Mouse (Mus musculus) neural tube, embryonic 12.5 days (tissue): Measurements from ENCODE around the gene 2010003K11Rik. TPM values are rescaled to one million over a fixed set of nuclear protein-coding genes. Genes with fewer than 3 reads are reported as not detected.

Experiments
- ATAC-seq: fragments of 200-750 bp; cut with Nextera tagmentation; 2 replicates; pipeline ENCODE4 v1.8.0; 2017; ENCODE audit warnings: low read depth, mild to moderate bottlenecking, moderate TSS enrichment, moderate library complexity; ENCODE audit not compliant: low FRiP score
- H3K27ac ChIP-seq: fragments of 300-500 bp; sonication (generic); 2 replicates; pipeline ENCODE4 v1.5.1; 2016
- H3K27me3 ChIP-seq: fragments of 300-500 bp; sonication (generic); replicated peaks from 2 replicates; pipeline ENCODE4 v1.6.1; 2016; ENCODE audit warnings: mild to moderate bottlenecking
- H3K36me3 ChIP-seq: fragments of 300-500 bp; sonication (generic); 2 replicates; pipeline ENCODE4 v1.6.1; 2016; ENCODE audit warnings: mild to moderate bottlenecking
- H3K4me1 ChIP-seq: fragments of 300-500 bp; sonication (generic); 2 replicates; pipeline ENCODE4 v1.6.1; 2016
- H3K4me2 ChIP-seq: fragments of 300-500 bp; sonication (generic); replicated peaks from 2 replicates; pipeline ENCODE4 v1.6.1; 2016; ENCODE audit warnings: mild to moderate bottlenecking
- H3K4me3 ChIP-seq: fragments of 300-500 bp; sonication (generic); 2 replicates; pipeline ENCODE4 v1.5.1; 2016
- H3K9ac ChIP-seq: fragments of 300-500 bp; sonication (generic); 2 replicates; pipeline ENCODE4 v1.6.1; 2016; ENCODE audit warnings: mild to moderate bottlenecking
- H3K9me3 ChIP-seq: fragments of 300-500 bp; sonication (generic); 2 replicates; pipeline ENCODE4 v1.6.1; 2016; ENCODE audit warnings: mild to moderate bottlenecking
- WGBS: fragments of 180-500 bp; shearing (Covaris S2); methylation state at CpG from one replicate; pipeline ENCODE4 v1.1.7; 2016; 5-methylcytosine and 5-hydroxymethylcytosine counted together
- polyA plus RNA-seq: library from polyadenylated mRNA; unstranded; fragments of >200 nt; fragmentation: Nextera tagmentation; extraction: Ambion mirVana; gene quantifications from 2 replicates; pipeline ENCODE4 v1.2.1, GENCODE M21; 2016

Gene 2010003K11Rik
- polyA plus RNA-seq, 1 experiment from 2014 or later: not detected

- Histone ChIP-seq H3K4me1 (peaks cover 5% of the 10 kb centered on the region; the same call in 1 of the 2 replicates), H3K9ac (no peak overlapping the region), H3K9me3 (no peaks in the 10 kb centered on the region), H3K27me3 (no peaks in the 10 kb centered on the region), H3K36me3 (no peaks in the 10 kb centered on the region), H3K4me2 (no peak overlapping the region), H3K27ac (no peak overlapping the region), H3K4me3 (no peak overlapping the region)
- ATAC-seq: no peak
- 76% methylated on average over 5 of the region's 5 CpGs for WGBS
These were observed 47.7 kb downstream of the 2010003K11Rik start for GRCm38 (mm10) chr19:4450666-4451065.

GRCm38 (mm10) chr19:4449230-4449629 is 49.2 kb downstream of the 2010003K11Rik start:
- H3K9me3 ChIP-seq: no peaks in the 10 kb centered on the region
- H3K36me3 ChIP-seq: no peaks in the 10 kb centered on the region
- no peak overlapping the region for H3K9ac ChIP-seq
- peaks cover 5% of the 10 kb centered on the region; the same call in 1 of the 2 replicates for H3K4me1 ChIP-seq
- H3K27ac ChIP-seq: no peak overlapping the region
- WGBS: 94% methylated on average over 9 of the region's 9 CpGs
- no peak overlapping the region for H3K4me2 ChIP-seq
- H3K27me3 ChIP-seq: no peaks in the 10 kb centered on the region
- no peak for ATAC-seq
- no peak overlapping the region for H3K4me3 ChIP-seq

GRCm38 (mm10) chr19:4447445-4447844 is 50.9 kb downstream of the 2010003K11Rik start:
- H3K9me3 ChIP-seq: no peaks in the 10 kb centered on the region
- H3K9ac ChIP-seq: no peak overlapping the region
- WGBS: 85% methylated on average over 9 of the region's 9 CpGs
- no peak for ATAC-seq
- no peaks in the 10 kb centered on the region for H3K36me3 ChIP-seq
- H3K27me3 ChIP-seq: no peaks in the 10 kb centered on the region
- H3K27ac ChIP-seq: no peak overlapping the region
- H3K4me1 ChIP-seq: peaks cover 5% of the 10 kb centered on the region; the same call in 1 of the 2 replicates
- H3K4me2 ChIP-seq: no peak overlapping the region
- no peak overlapping the region for H3K4me3 ChIP-seq

Other genes starting within 250 kb of the 2010003K11Rik start
- 5.9 and 7.0 TPM in 2 replicates for gene Ssh3, start 229.4 kb downstream of the 2010003K11Rik start, polyA plus RNA-seq
- gene Ankrd13d, start 215.4 kb downstream of the 2010003K11Rik start, polyA plus RNA-seq: 18.5 and 19.0 TPM in 2 replicates
- 19.7 and 21.2 TPM in 2 replicates for gene Grk2, start 192.4 kb downstream of the 2010003K11Rik start, polyA plus RNA-seq
- 49.6 and 51.7 TPM in 2 replicates for gene Kdm2a, start 100.3 kb downstream of the 2010003K11Rik start, polyA plus RNA-seq
- 10.3 and 11.6 TPM in 2 replicates for gene Rhod, start 59.2 kb downstream of the 2010003K11Rik start, polyA plus RNA-seq
- 1.7 and 1.9 TPM in 2 replicates for gene Syt12, start 21.1 kb downstream of the 2010003K11Rik start, polyA plus RNA-seq
- 22.6 and 23.5 TPM in 2 replicates for gene Pcx, start 11.9 kb upstream of the 2010003K11Rik start, polyA plus RNA-seq
- 15.6 and 17.9 TPM in 2 replicates for gene Lrfn4, start 117.1 kb upstream of the 2010003K11Rik start, polyA plus RNA-seq
- 56.1 and 60.5 TPM in 2 replicates for gene Rce1, start 127.1 kb upstream of the 2010003K11Rik start, polyA plus RNA-seq
- 3.8 and 5.9 TPM in 2 replicates for gene Gm960, start 200.1 kb upstream of the 2010003K11Rik start, polyA plus RNA-seq
- gene Sptbn2, start 212.6 kb upstream of the 2010003K11Rik start, polyA plus RNA-seq: 39.5 and 41.8 TPM in 2 replicates